Mouse (Mus musculus): ENCODE results near the gene Calr. TPM values are rescaled to one million over a fixed set of nuclear protein-coding genes. Genes with fewer than 3 reads are reported as not detected.

The Calr gene
- polyA plus RNA-seq, 1 experiment, result 116 TPM

- TF ChIP-seq POLR2A (IDR thresholded peaks at IDR 0.05; ENCODE audit: low read depth, low read length) (no peak), CTCF (IDR thresholded peaks at IDR 0.05; ENCODE audit: extremely low read depth, insufficient read depth, insufficient read length, insufficient replicate concordance) (no peak)
- no peak for DNase-seq (ENCODE audit: low read depth in 1 of 2, low spot score in 2 of 2)
- H3K36me3 ChIP-seq (ENCODE audit: control insufficient read depth, insufficient read depth, low read length), result no peaks in the 10 kb centered on the region
- no peak within 1 kb of the TSS for H3K4me3 ChIP-seq (ENCODE audit: extremely low read depth, insufficient read depth, insufficient read length)
- no peak within 1 kb of the TSS for H3K27ac ChIP-seq (ENCODE audit: insufficient read depth, low read length)
- H3K27me3 ChIP-seq (ENCODE audit: control insufficient read depth, insufficient read depth, low read length), result no peaks in the 10 kb centered on the region
- 99% methylated on average over 3 of the region's 3 CpGs for WGBS
- H3K4me1 ChIP-seq (ENCODE audit: control insufficient read depth, insufficient read depth, insufficient read length), result peaks cover 10% of the 10 kb centered on the region; the same call in 1 of the 2 replicates
Observed at GRCm38 (mm10) chr8:84822723-84823122, 24.0 kb downstream of the Calr start, which contains the start of gene Dand5. Dand5 (minus strand) TSS chr8:84822823.

GRCm38 (mm10) chr8:84816117-84816516, 30.6 kb downstream of the Calr start:
- H3K36me3 ChIP-seq (ENCODE audit: control insufficient read depth, insufficient read depth, low read length), result no peaks in the 10 kb centered on the region
- WGBS, result 90% methylated on average over 17 of the region's 17 CpGs
- 0 out of 2 replicates have a peak, but pooled peaks cover 1% of the 10 kb centered on the region for H3K27me3 ChIP-seq (ENCODE audit: control insufficient read depth, insufficient read depth, low read length)
- no peak overlapping the region for H3K4me3 ChIP-seq (ENCODE audit: extremely low read depth, insufficient read depth, insufficient read length)
- DNase-seq (ENCODE audit: low read depth in 1 of 2, low spot score in 2 of 2), result no peak
- TF ChIP-seq CTCF (IDR thresholded peaks at IDR 0.05; ENCODE audit: extremely low read depth, insufficient read depth, insufficient read length, insufficient replicate concordance) (no peak), POLR2A (IDR thresholded peaks at IDR 0.05; ENCODE audit: low read depth, low read length) (no peak)
- H3K27ac ChIP-seq (ENCODE audit: insufficient read depth, low read length), result no peak overlapping the region
- peaks cover 2% of the 10 kb centered on the region; the same call in 1 of the 2 replicates for H3K4me1 ChIP-seq (ENCODE audit: control insufficient read depth, insufficient read depth, insufficient read length)

GRCm38 (mm10) chr8:84815547-84815946, 31.2 kb downstream of the Calr start:
- Histone ChIP-seq H3K36me3 (ENCODE audit: control insufficient read depth, insufficient read depth, low read length) (no peaks in the 10 kb centered on the region), H3K4me3 (ENCODE audit: extremely low read depth, insufficient read depth, insufficient read length) (no peak overlapping the region), H3K4me1 (ENCODE audit: control insufficient read depth, insufficient read depth, insufficient read length) (peaks cover 5% of the 10 kb centered on the region; the same call in 1 of the 2 replicates), H3K27me3 (ENCODE audit: control insufficient read depth, insufficient read depth, low read length) (0 out of 2 replicates have a peak, but pooled peaks cover 1% of the 10 kb centered on the region), H3K27ac (ENCODE audit: insufficient read depth, low read length) (no peak overlapping the region)
- TF ChIP-seq CTCF (IDR thresholded peaks at IDR 0.05; ENCODE audit: extremely low read depth, insufficient read depth, insufficient read length, insufficient replicate concordance) (peak; percentile 95), POLR2A (IDR thresholded peaks at IDR 0.05; ENCODE audit: low read depth, low read length) (no peak)
- peak; percentile 65 to 93 for DNase-seq (ENCODE audit: low read depth in 1 of 2, low spot score in 2 of 2)
- WGBS, result 12% methylated on average over 9 of the region's 9 CpGs

- no peak overlapping the region for H3K4me3 ChIP-seq (ENCODE audit: extremely low read depth, insufficient read depth, insufficient read length)
- 42% methylated on average over 19 of the region's 19 CpGs for WGBS
Observed at GRCm38 (mm10) chr8:84814555-84815441, 31.9 kb downstream of the Calr start.

GRCm38 (mm10) chr8:84814240-84814554, 32.5 kb downstream of the Calr start:
- no peak for DNase-seq (ENCODE audit: low read depth in 1 of 2, low spot score in 2 of 2)
- no peaks in the 10 kb centered on the region for H3K36me3 ChIP-seq (ENCODE audit: control insufficient read depth, insufficient read depth, low read length)
- 0 out of 2 replicates have a peak, but pooled peaks cover 1% of the 10 kb centered on the region for H3K27me3 ChIP-seq (ENCODE audit: control insufficient read depth, insufficient read depth, low read length)
- no peak overlapping the region for H3K4me3 ChIP-seq (ENCODE audit: extremely low read depth, insufficient read depth, insufficient read length)
- H3K4me1 ChIP-seq (ENCODE audit: control insufficient read depth, insufficient read depth, insufficient read length), result peaks cover 5% of the 10 kb centered on the region; the same call in 1 of the 2 replicates
- TF ChIP-seq CTCF (IDR thresholded peaks at IDR 0.05; ENCODE audit: extremely low read depth, insufficient read depth, insufficient read length, insufficient replicate concordance) (no peak), POLR2A (IDR thresholded peaks at IDR 0.05; ENCODE audit: low read depth, low read length) (no peak)
- H3K27ac ChIP-seq (ENCODE audit: insufficient read depth, low read length), result no peak overlapping the region
- 88% methylated on average over 11 of the region's 11 CpGs for WGBS

More at GRCm38 (mm10) chr8:84814555-84815441, 31.9 kb downstream of the Calr start:
- H3K4me1 ChIP-seq (ENCODE audit: control insufficient read depth, insufficient read depth, insufficient read length), result peaks cover 5% of the 10 kb centered on the region; the same call in 1 of the 2 replicates
- no peak for DNase-seq (ENCODE audit: low read depth in 1 of 2, low spot score in 2 of 2)
- no peaks in the 10 kb centered on the region for H3K36me3 ChIP-seq (ENCODE audit: control insufficient read depth, insufficient read depth, low read length)
- H3K27me3 ChIP-seq (ENCODE audit: control insufficient read depth, insufficient read depth, low read length), result 0 out of 2 replicates have a peak, but pooled peaks cover 1% of the 10 kb centered on the region
- H3K27ac ChIP-seq (ENCODE audit: insufficient read depth, low read length), result no peak overlapping the region
- TF ChIP-seq POLR2A (IDR thresholded peaks at IDR 0.05; ENCODE audit: low read depth, low read length) (no peak), CTCF (IDR thresholded peaks at IDR 0.05; ENCODE audit: extremely low read depth, insufficient read depth, insufficient read length, insufficient replicate concordance) (no peak)

GRCm38 (mm10) chr8:84813830-84814229, 32.9 kb downstream of the Calr start:
- H3K4me1 ChIP-seq (ENCODE audit: control insufficient read depth, insufficient read depth, insufficient read length), result peaks cover 5% of the 10 kb centered on the region; the same call in 1 of the 2 replicates
- H3K36me3 ChIP-seq (ENCODE audit: control insufficient read depth, insufficient read depth, low read length), result no peaks in the 10 kb centered on the region
- H3K4me3 ChIP-seq (ENCODE audit: extremely low read depth, insufficient read depth, insufficient read length), result no peak overlapping the region
- H3K27ac ChIP-seq (ENCODE audit: insufficient read depth, low read length), result no peak overlapping the region
- DNase-seq (ENCODE audit: low read depth in 1 of 2, low spot score in 2 of 2), result no peak
- 0 out of 2 replicates have a peak, but pooled peaks cover 1% of the 10 kb centered on the region for H3K27me3 ChIP-seq (ENCODE audit: control insufficient read depth, insufficient read depth, low read length)
- 84% methylated on average over 3 of the region's 3 CpGs for WGBS
- TF ChIP-seq POLR2A (IDR thresholded peaks at IDR 0.05; ENCODE audit: low read depth, low read length), result no peak
- no peak for TF ChIP-seq CTCF (IDR thresholded peaks at IDR 0.05; ENCODE audit: extremely low read depth, insufficient read depth, insufficient read length, insufficient replicate concordance)
